Mouse (Mus musculus) adrenal gland, postnatal 4 days (tissue): Measurements from ENCODE around the gene Mpv17l. TPM values are rescaled to one million over a fixed set of nuclear protein-coding genes. Genes with fewer than 3 reads are reported as not detected.

Experiments
- total RNA-seq, 2 experiments: library from RNA; stranded (reverse); gene quantifications; 2 replicates each; pipeline ENCODE4 v1.2.3; 2021

Gene Mpv17l
- total RNA-seq, 2 experiments from 2014 or later = 11.6 to 13.8 TPM

Other genes with a start within 250 kb of the Mpv17l start
- gene Parn, start 235.0 kb upstream of the Mpv17l start, total RNA-seq = 10 to 100 TPM; 47.8 to 52.0 TPM
- 10 to 100 TPM; 52.3 to 55.6 TPM for gene Bfar, start 231.3 kb upstream of the Mpv17l start, total RNA-seq
- gene 3110001I22Rik, start 231.2 kb upstream of the Mpv17l start, total RNA-seq = 1 to 10 TPM; 6.4 to 8.5 TPM
- gene Pla2g10, start 172.2 kb upstream of the Mpv17l start, total RNA-seq = not detected
- 10 to 100 TPM; 46.6 to 49.3 TPM for gene Rrn3, start 122.5 kb upstream of the Mpv17l start, total RNA-seq
- gene Ntan1, start 84.3 kb upstream of the Mpv17l start, total RNA-seq = 10 to 100 TPM; 67.7 to 68.2 TPM
- 10 to 100 TPM; 85.6 to 92.1 TPM for gene Pdxdc1, start within 50 bp of the Mpv17l start, total RNA-seq
- gene 2900011O08Rik, start 83.4 kb downstream of the Mpv17l start, total RNA-seq = 1 to 10 TPM; 2.9 to 4.7 TPM
- gene Ifitm7, start 83.7 kb downstream of the Mpv17l start, total RNA-seq = under 1 TPM; 0.39 to 0.87 TPM